Mouse (Mus musculus) liver, embryonic 12.5 days (tissue): ENCODE measurements around the gene Hist1h4b. TPM values are rescaled to one million over a fixed set of nuclear protein-coding genes. Genes with fewer than 3 reads are reported as not detected.
"Not testable (repeated sequence)": the region's sequence is repeated elsewhere in the genome, so short reads cannot be mapped to it uniquely, and the experiment has no call there.

Source experiments
- ATAC-seq: fragments of 200-750 bp; cut with Nextera tagmentation; 2 replicates; pipeline ENCODE4 v1.8.0; 2017; ENCODE audit warnings: moderate number of reproducible peaks, mild to moderate bottlenecking, moderate library complexity
- H3K27ac ChIP-seq: fragments of 300-500 bp; sonication (generic); 2 replicates; pipeline ENCODE4 v1.5.1; 2016; ENCODE audit warnings: mild to moderate bottlenecking
- H3K27me3 ChIP-seq: fragments of 300-500 bp; sonication (generic); replicated peaks from 2 replicates; pipeline ENCODE4 v1.6.1; 2016; ENCODE audit warnings: mild to moderate bottlenecking, moderate library complexity
- H3K36me3 ChIP-seq: fragments of 300-500 bp; sonication (generic); 2 replicates; pipeline ENCODE4 v1.6.1; 2016; ENCODE audit warnings: mild to moderate bottlenecking, moderate library complexity
- H3K4me1 ChIP-seq: fragments of 300-500 bp; sonication (generic); 2 replicates; pipeline ENCODE4 v1.6.1; 2016
- H3K4me2 ChIP-seq: fragments of 300-500 bp; sonication (generic); 2 replicates; pipeline ENCODE4 v1.6.1; 2016; ENCODE audit warnings: mild to moderate bottlenecking, moderate library complexity
- H3K4me3 ChIP-seq: fragments of 300-500 bp; sonication (generic); 2 replicates; pipeline ENCODE4 v1.5.1; 2016; ENCODE audit warnings: mild to moderate bottlenecking, moderate library complexity
- H3K9ac ChIP-seq: fragments of 300-500 bp; sonication (generic); 2 replicates; pipeline ENCODE4 v1.6.1; 2016; ENCODE audit warnings: mild to moderate bottlenecking, moderate library complexity
- H3K9me3 ChIP-seq: fragments of 300-500 bp; sonication (generic); replicated peaks from 2 replicates; pipeline ENCODE4 v1.6.1; 2016; ENCODE audit warnings: mild to moderate bottlenecking, moderate library complexity
- WGBS: fragments of 180-500 bp; shearing (Covaris S2); methylation state at CpG from one replicate; pipeline ENCODE4 v1.1.7; 2016; ENCODE audit not compliant: insufficient replicate concordance; 5-methylcytosine and 5-hydroxymethylcytosine counted together
- polyA plus RNA-seq: library from polyadenylated mRNA; unstranded; fragments of >200 nt; fragmentation: Nextera tagmentation; extraction: Ambion mirVana; gene quantifications from 2 replicates; pipeline ENCODE4 v1.2.1, GENCODE M21; 2016

Gene Hist1h4b
- polyA plus RNA-seq, 1 experiment from 2014 or later: 4.5 TPM

- H3K4me2 ChIP-seq: peak within 1 kb of the TSS; percentile 90
- WGBS: under 1% methylated on average over 69 of the region's 72 CpGs
These were observed 4.4 kb downstream of the Hist1h4b start, which contains the start of gene Hist1h4a for GRCm38 (mm10) chr13:23760972-23761864. Gene Hist1h4a, minus strand, starts transcription at chr13:23761230.

DNA sequence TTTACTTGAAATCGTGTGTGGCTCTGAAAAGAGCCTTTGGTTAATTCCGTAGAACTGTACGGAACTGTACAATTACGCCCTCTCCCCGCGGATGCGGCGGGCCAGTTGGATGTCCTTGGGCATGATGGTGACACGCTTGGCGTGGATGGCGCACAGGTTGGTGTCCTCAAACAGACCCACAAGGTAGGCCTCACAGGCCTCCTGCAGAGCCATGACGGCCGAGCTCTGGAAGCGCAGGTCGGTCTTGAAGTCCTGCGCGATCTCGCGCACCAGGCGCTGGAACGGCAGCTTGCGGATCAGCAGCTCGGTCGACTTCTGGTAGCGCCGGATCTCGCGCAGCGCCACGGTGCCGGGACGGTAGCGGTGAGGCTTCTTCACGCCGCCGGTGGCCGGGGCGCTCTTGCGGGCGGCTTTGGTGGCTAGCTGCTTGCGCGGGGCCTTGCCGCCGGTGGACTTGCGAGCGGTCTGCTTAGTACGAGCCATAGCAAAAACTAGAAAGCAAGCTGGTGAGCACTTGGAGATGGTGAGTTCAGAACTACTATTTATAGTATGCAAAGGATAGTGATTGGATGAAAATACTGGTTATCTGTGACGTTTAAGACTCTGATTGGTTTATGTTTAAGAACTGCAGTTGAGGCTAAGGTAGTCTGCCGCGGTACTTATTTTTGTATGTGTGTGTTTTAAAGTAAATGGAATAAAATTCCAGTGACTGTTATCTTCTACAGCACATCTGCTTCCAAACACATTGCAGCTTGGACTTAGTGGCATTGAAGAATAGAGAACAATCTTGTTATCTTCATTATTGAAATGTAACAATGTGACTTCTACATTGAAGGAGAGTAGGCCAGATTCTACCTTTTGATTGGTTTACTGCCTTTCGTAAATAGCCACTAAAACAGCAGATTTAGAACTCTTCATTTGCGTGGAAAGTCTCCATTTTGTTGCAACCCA is 5.3 kb downstream of the Hist1h4b start, which contains the start of gene Hist1h3a:
TSS of gene Hist1h3a (minus strand) at position 516 of the 951 bp plus-strand sequence.
- WGBS: under 1% methylated on average over 32 of the region's 52 CpGs
- not testable (repeated sequence) for H3K27me3 ChIP-seq, H3K36me3 ChIP-seq, H3K9me3 ChIP-seq
- H3K27ac ChIP-seq: peak within 1 kb of the TSS; percentile 99
- ATAC-seq: peak; percentile 59
- H3K4me3 ChIP-seq: peak within 1 kb of the TSS; percentile 63
- H3K4me2 ChIP-seq: peak within 1 kb of the TSS; percentile 90
- peak within 1 kb of the TSS; percentile 92 for H3K9ac ChIP-seq
- peaks cover 79% of the 10 kb centered on the region for H3K4me1 ChIP-seq

More at GRCm38 (mm10) chr13:23760972-23761864, 4.4 kb downstream of the Hist1h4b start, which contains the start of gene Hist1h4a:
- H3K36me3 ChIP-seq: no peaks in the 10 kb centered on the region
- peak within 1 kb of the TSS; percentile 92 for H3K9ac ChIP-seq
- no peaks in the 10 kb centered on the region for H3K27me3 ChIP-seq
- peak within 1 kb of the TSS; percentile 63 for H3K4me3 ChIP-seq
- ATAC-seq: peak; percentile 64
- H3K9me3 ChIP-seq: no peaks in the 10 kb centered on the region
- peak within 1 kb of the TSS; percentile 99 for H3K27ac ChIP-seq
- H3K4me1 ChIP-seq: peaks cover 73% of the 10 kb centered on the region

DNA sequence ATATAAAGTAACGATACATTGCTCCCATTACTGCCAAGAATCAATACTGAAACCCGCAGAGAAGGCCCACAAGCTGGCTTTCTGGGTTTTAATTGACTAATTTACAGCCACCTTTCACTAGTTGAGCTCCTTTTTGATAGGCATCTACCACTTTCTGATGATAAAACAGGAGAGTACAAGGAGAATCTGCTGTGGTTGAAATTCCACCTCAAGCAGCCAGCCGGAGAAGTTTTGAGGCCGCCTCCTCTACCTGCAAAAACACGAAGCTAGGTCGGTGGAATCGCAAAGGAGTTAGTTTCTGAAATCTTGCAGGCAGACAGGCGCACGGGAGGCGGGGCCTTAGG is 6.4 kb downstream of the Hist1h4b start:
- Histone ChIP-seq H3K4me2 (peak overlapping the region; percentile 90), H3K9ac (peak overlapping the region; percentile 92), H3K27ac (peak overlapping the region; percentile 99), H3K4me1 (peaks cover 68% of the 10 kb centered on the region), H3K36me3 (no peaks in the 10 kb centered on the region), H3K4me3 (peak overlapping the region; percentile 63), H3K9me3 (no peaks in the 10 kb centered on the region), H3K27me3 (no peaks in the 10 kb centered on the region)
- under 1% methylated on average over 10 of the region's 10 CpGs for WGBS
- no peak for ATAC-seq

- WGBS: 2% methylated on average over 34 of the region's 34 CpGs
- H3K4me3 ChIP-seq: peak within 1 kb of the TSS; percentile 63
- peak within 1 kb of the TSS; percentile 90 for H3K4me2 ChIP-seq
- H3K27me3 ChIP-seq: no peaks in the 10 kb centered on the region
- H3K36me3 ChIP-seq: no peaks in the 10 kb centered on the region
- H3K4me1 ChIP-seq: peaks cover 65% of the 10 kb centered on the region
- no peaks in the 10 kb centered on the region for H3K9me3 ChIP-seq
- H3K9ac ChIP-seq: peak within 1 kb of the TSS; percentile 92
- H3K27ac ChIP-seq: peak within 1 kb of the TSS; percentile 99
- ATAC-seq: peak; percentile 47
These were observed 6.9 kb downstream of the Hist1h4b start, which contains the start of gene Hist1h1a for GRCm38 (mm10) chr13:23763586-23764323. Gene Hist1h1a, plus strand, starts transcription at chr13:23763666.

DNA sequence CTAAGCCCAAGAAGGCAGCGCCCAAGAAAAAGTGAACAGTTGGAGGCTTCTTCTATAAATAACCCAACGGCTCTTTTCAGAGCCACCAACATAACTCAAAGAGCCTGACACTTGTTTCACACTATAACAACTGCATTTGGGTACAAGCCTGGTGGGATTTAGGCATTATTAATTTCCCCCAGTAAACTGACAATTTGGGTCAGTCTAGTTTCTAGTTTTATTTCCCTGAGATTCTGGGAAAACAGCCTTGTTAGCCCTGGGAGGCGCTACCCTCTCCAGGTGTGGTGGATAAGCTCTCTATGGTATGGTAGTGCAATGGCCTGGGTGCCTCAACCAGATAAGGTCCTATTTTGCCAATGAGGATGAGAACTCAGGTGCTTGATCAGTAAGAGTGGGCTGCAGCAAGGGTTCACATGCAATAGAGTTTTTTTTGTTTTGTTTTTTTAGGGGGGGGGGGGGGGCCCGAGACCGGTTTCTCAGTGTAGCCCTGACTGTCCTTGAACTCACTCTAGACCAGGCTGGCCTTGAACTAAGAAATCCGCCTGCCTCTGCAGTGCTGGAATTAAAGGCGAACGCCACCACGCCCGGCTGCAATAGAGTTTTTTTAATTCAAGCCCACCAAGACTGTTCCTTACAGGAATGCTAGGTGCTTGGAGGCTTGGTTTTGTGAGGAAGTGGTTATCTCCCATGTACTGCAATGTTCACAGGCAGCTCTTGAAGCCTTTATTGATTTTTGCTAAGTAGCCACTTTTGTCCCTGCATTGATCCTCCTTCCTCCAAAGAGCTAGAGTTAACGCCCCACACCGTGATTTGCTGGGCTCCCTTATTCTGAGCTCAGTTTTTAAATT is 7.7 kb downstream of the Hist1h4b start:
- Histone ChIP-seq H3K27ac (peak overlapping the region; percentile 99), H3K4me3 (peak overlapping the region; percentile 63), H3K9ac (peak overlapping the region; percentile 92), H3K4me1 (peaks cover 62% of the 10 kb centered on the region), H3K9me3 (no peaks in the 10 kb centered on the region), H3K36me3 (no peaks in the 10 kb centered on the region), H3K4me2 (peak overlapping the region; percentile 90), H3K27me3 (no peaks in the 10 kb centered on the region)
- 20% methylated on average over 12 of the region's 12 CpGs for WGBS
- peak; percentile 44 for ATAC-seq

GRCm38 (mm10) chr13:23765172-23765513 is 8.3 kb downstream of the Hist1h4b start:
- no peaks in the 10 kb centered on the region for H3K27me3 ChIP-seq
- 12% methylated on average over 1 of the region's 1 CpGs for WGBS
- peak overlapping the region; percentile 92 for H3K9ac ChIP-seq
- H3K9me3 ChIP-seq: no peaks in the 10 kb centered on the region
- H3K27ac ChIP-seq: peak overlapping the region; percentile 99
- ATAC-seq: no peak
- peaks cover 62% of the 10 kb centered on the region for H3K4me1 ChIP-seq
- peak overlapping the region; percentile 63 for H3K4me3 ChIP-seq
- peak overlapping the region; percentile 90 for H3K4me2 ChIP-seq
- H3K36me3 ChIP-seq: no peaks in the 10 kb centered on the region

DNA sequence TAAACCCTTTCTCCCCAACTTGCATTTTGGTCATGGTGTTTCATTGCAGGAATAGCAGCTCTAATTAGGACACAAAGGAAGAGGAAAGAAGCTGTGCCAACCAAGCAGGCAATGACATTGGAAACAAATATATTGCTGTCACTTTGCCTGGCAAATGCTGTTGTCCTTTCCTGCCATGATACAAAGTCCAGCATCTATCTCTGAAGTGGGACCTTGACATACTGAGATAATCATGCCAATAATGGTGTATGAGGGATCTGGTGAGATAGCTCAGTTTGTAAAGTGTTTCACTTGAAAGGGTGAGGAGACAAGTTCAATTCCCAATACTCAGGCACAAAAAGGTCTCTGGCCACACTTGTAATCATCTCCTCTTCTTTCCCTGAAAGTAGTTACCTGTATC is 10.0 kb downstream of the Hist1h4b start:
- no peak for ATAC-seq
- no peaks in the 10 kb centered on the region for H3K36me3 ChIP-seq
- 0 out of 2 replicates have a peak overlapping the region, but pooled peaks have one; percentile 14 for H3K9ac ChIP-seq
- no peaks in the 10 kb centered on the region for H3K27me3 ChIP-seq
- no peaks in the 10 kb centered on the region for H3K9me3 ChIP-seq
- H3K4me3 ChIP-seq: no peak overlapping the region
- H3K4me2 ChIP-seq: no peak overlapping the region
- H3K27ac ChIP-seq: peak overlapping the region; percentile 51; the same call in 1 of the 2 replicates
- peaks cover 54% of the 10 kb centered on the region for H3K4me1 ChIP-seq

DNA sequence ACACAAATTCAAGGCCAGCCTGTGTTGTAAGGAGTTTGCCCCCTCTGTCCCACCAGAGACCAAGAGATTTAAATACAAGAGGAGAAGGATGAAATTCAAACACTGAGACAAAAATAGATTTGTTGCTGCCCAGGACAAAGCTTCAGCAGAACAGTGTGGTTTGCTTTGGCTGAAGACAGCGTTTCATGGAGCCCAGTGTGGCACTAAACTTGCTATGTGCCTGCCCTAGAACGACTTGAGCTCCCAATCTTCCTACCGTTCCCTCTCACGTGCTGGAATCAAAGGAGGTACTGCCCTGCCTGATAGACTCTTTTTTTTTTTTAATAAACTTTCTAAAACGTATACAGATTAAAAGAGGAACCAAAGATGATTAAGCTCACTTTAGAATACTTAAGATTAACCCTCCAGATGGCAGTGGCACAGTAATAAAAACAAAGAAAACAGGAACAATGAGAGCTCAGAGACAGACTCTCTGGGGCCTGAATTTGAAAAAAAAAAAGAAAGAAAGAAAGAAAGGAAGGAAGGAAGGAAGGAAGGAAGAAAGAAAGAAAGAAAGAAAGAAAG is 12.1 kb downstream of the Hist1h4b start:
- no peak for ATAC-seq
- peaks cover 60% of the 10 kb centered on the region for H3K4me1 ChIP-seq
- 48% methylated on average over 5 of the region's 5 CpGs for WGBS

GRCm38 (mm10) chr13:23769613-23770012 is 12.8 kb downstream of the Hist1h4b start, which contains the start of gene Trim38:
Gene Trim38, plus strand, starts transcription at chr13:23769913.
- not testable (repeated sequence) for ATAC-seq, H3K4me3 ChIP-seq, H3K4me2 ChIP-seq, H3K27me3 ChIP-seq, H3K36me3 ChIP-seq, H3K9me3 ChIP-seq, H3K9ac ChIP-seq
- WGBS: 74% methylated on average over 2 of the region's 2 CpGs
- H3K4me1 ChIP-seq: peaks cover 55% of the 10 kb centered on the region
- H3K27ac ChIP-seq: 0 out of 2 replicates have a peak within 1 kb of the TSS, but pooled peaks have one; percentile 8

More for the DNA sequence above, 12.1 kb downstream of the Hist1h4b start:
- no peaks in the 10 kb centered on the region for H3K36me3 ChIP-seq
- H3K27ac ChIP-seq: no peak overlapping the region
- no peak overlapping the region for H3K9ac ChIP-seq
- no peak overlapping the region for H3K4me2 ChIP-seq
- H3K27me3 ChIP-seq: no peaks in the 10 kb centered on the region
- no peak overlapping the region for H3K4me3 ChIP-seq
- H3K9me3 ChIP-seq: no peaks in the 10 kb centered on the region

DNA sequence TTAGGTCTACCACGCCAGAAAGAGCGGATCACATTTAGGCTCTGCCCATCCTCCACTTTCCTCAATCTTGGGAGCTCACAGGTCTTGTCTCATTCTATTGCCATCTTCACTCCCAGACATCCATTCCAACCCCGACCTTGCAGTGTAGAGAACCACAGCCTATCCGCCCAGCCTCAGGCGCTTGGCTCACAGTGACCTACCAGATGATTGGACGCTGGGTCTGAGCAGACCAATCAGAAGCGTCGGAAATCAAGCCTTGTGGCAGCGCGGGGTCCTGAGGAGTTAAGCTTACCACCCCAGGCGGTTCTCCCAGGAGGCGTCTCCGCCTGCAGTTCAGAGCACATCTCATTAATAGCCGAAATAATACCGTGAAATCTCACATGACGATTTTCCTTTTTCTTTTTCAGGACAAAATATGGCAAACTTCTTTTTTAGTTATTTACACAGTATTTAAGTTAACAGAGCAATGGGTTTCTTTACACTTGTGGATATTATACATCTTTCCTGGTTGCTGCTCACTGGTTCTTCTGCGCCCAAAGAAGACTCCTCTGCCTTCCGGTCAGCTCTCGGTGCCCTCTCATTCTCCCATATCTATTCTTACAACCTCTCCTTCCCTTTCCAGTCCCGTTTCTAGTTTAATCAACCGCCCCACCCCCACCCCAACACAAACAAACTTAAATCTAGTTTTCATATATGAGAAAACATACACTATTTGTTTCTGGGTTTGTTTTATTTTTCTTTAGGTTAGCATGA is 15.9 kb downstream of the Hist1h4b start:
- Histone ChIP-seq H3K27ac (peak overlapping the region; percentile 62), H3K4me1 (peaks cover 46% of the 10 kb centered on the region), H3K4me3 (peak overlapping the region; percentile 40), H3K9ac (peak overlapping the region; percentile 63), H3K27me3 (no peaks in the 10 kb centered on the region), H3K4me2 (peak overlapping the region; percentile 70), H3K36me3 (no peaks in the 10 kb centered on the region), H3K9me3 (no peaks in the 10 kb centered on the region)
- peak; percentile 99 for ATAC-seq
- WGBS: 14% methylated on average over 21 of the region's 21 CpGs
